Mouse (Mus musculus) testis, adult 2 months (tissue): ENCODE measurements around the gene Cfap69.

Source experiments
- CTCF ChIP-seq: fragments of 200-500 bp; IDR thresholded peaks from 2 replicates; pipeline ENCODE4 v1.5.1; 2012; ENCODE audit warnings: low read depth, mild to moderate bottlenecking, inconsistent platforms, low read length, moderate library complexity; ENCODE audit not compliant: control insufficient read depth, insufficient read depth, insufficient replicate concordance
- POLR2A ChIP-seq: fragments of 200-500 bp; IDR thresholded peaks from 2 replicates; pipeline ENCODE4 v1.6.1; 2012; ENCODE audit warnings: low read depth, mild to moderate bottlenecking, inconsistent platforms, low read length, moderate library complexity; ENCODE audit not compliant: control insufficient read depth

DNA sequence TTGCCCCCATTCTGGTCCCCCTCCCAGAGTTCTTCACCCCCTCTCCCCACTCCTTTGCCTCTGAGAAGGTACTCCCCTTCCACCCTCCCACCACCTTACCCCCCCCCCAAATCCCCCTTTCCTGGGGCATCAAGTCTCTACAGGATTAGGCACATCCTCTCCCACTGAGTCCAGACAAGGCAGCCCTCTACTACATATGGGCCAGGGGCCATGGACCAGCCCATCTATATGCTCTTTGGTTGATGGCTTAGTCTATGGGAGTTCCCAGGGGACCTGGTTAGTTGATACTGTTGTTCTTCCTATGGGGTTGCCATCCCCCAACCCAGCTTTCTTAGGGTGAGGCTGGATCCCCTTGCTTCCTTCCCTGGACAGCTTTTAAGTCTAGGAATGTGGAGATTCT is 15.4 kb upstream of the Cfap69 start:
- TF ChIP-seq CTCF (no peak), POLR2A (no peak)
